Mouse (Mus musculus) lung, postnatal 0 days (tissue): Measurements from ENCODE around the gene Luzp1.

ENCODE experiments used
- CTCF ChIP-seq: IDR thresholded peaks from 2 replicates; pipeline ENCODE4 v1.5.1; 2016; ENCODE audit warnings: antibody characterized with exemption, mild to moderate bottlenecking
- EP300 ChIP-seq: IDR thresholded peaks from 2 replicates; pipeline ENCODE4 v1.6.1; 2016; ENCODE audit warnings: antibody characterized with exemption, mild to moderate bottlenecking, control low read depth

- TF ChIP-seq CTCF (no peak), EP300 (no peak)
These were observed 7.1 kb downstream of the Luzp1 start for GRCm38 (mm10) chr4:136476692-136477091.
